Mouse (Mus musculus): Measurements from ENCODE around the gene Krtap16-3. TPM values are rescaled to one million over a fixed set of nuclear protein-coding genes. Genes with fewer than 3 reads are reported as not detected.

The Krtap16-3 gene
- not detected in 2 replicates for polyA plus RNA-seq (2014; fragmentation: Nextera tagmentation; extraction: Ambion mirVana)

DNA sequence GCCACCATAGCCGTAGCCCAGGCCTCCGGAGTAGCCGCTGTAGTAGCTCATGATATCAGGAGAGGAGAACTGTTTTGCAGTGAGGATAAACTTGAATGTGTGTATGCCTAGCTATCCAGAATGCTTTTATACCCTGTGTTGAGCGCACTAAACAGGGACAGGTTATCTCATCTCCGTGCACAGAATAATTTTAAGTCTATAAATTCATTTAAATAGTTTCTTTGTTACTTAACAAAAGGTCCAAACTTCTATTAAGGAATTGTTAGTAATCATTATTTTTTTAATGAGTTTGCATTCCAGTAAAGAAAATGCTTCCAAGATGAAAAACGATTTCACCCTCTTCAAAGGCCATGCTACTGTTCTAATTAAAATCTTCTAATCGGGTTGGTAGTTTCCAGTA lies at the start of gene Krtap16-3:
Gene Krtap16-3, minus strand, starts transcription at position 101 of the 400 bp plus-strand sequence.
- WGBS: 90% methylated on average over 7 of the region's 7 CpGs
- no peak within 1 kb of the TSS for H3K9ac ChIP-seq (ENCODE audit: low read length)
- DNase-seq (ENCODE audit: low spot score) (no peak), ATAC-seq (ENCODE audit: insufficient number of reproducible peaks, low FRiP score, low TSS enrichment, low read depth) (no peak)
- no peak within 1 kb of the TSS for H3K4me2 ChIP-seq (ENCODE audit: low read depth, severe bottlenecking)
- H3K4me1 ChIP-seq (ENCODE audit: control insufficient read depth, insufficient read depth, low read length): no peaks in the 10 kb centered on the region
- H3K9me3 ChIP-seq (ENCODE audit: control insufficient read depth, low read length): no peaks in the 10 kb centered on the region
- no peaks in the 10 kb centered on the region for H3K27me3 ChIP-seq (ENCODE audit: control insufficient read depth, insufficient read depth, low read length)
- no peak within 1 kb of the TSS for H3K27ac ChIP-seq (replicated peaks; ENCODE audit: low read depth, low read length)
- H3K36me3 ChIP-seq (ENCODE audit: control insufficient read depth, insufficient read depth, low read length): no peaks in the 10 kb centered on the region
- no peak within 1 kb of the TSS for H3K4me3 ChIP-seq (ENCODE audit: low read depth, low read length)

GRCm38 (mm10) chr16:89010659-89011058 lies 48.0 kb upstream of the Krtap16-3 start, which contains the start of gene Krtap22-2:
Gene Krtap22-2 (minus strand): TSS chr16:89010759.
- Histone ChIP-seq H3K4me3 (ENCODE audit: low read depth, low read length) (no peak within 1 kb of the TSS), H3K9me3 (ENCODE audit: control insufficient read depth, low read length) (no peaks in the 10 kb centered on the region), H3K4me1 (ENCODE audit: control insufficient read depth, insufficient read depth, low read length) (no peaks in the 10 kb centered on the region), H3K4me2 (ENCODE audit: low read depth, severe bottlenecking) (no peak within 1 kb of the TSS), H3K36me3 (ENCODE audit: control insufficient read depth, insufficient read depth, low read length) (no peaks in the 10 kb centered on the region), H3K9ac (ENCODE audit: low read length) (no peak within 1 kb of the TSS), H3K27ac (replicated peaks; ENCODE audit: low read depth, low read length) (no peak within 1 kb of the TSS), H3K27me3 (ENCODE audit: control insufficient read depth, insufficient read depth, low read length) (no peaks in the 10 kb centered on the region)
- WGBS: 81% methylated on average over 5 of the region's 5 CpGs
- DNase-seq (ENCODE audit: low spot score) (no peak), ATAC-seq (ENCODE audit: insufficient number of reproducible peaks, low FRiP score, low TSS enrichment, low read depth) (no peak)

GRCm38 (mm10) chr16:88941106-88941505 lies 21.6 kb downstream of the Krtap16-3 start:
- WGBS: 84% methylated on average over 6 of the region's 6 CpGs
- no peaks in the 10 kb centered on the region for H3K36me3 ChIP-seq (ENCODE audit: control insufficient read depth, insufficient read depth, low read length)
- no peak overlapping the region for H3K4me3 ChIP-seq (ENCODE audit: low read depth, low read length)
- ATAC-seq (ENCODE audit: insufficient number of reproducible peaks, low FRiP score, low TSS enrichment, low read depth) (no peak), DNase-seq (ENCODE audit: low spot score) (no peak)
- H3K9me3 ChIP-seq (ENCODE audit: control insufficient read depth, low read length): no peaks in the 10 kb centered on the region
- H3K4me1 ChIP-seq (ENCODE audit: control insufficient read depth, insufficient read depth, low read length): no peaks in the 10 kb centered on the region
- H3K27me3 ChIP-seq (ENCODE audit: control insufficient read depth, insufficient read depth, low read length): no peaks in the 10 kb centered on the region
- no peak overlapping the region for H3K27ac ChIP-seq (replicated peaks; ENCODE audit: low read depth, low read length)
- H3K4me2 ChIP-seq (ENCODE audit: low read depth, severe bottlenecking): no peak overlapping the region
- no peak overlapping the region for H3K9ac ChIP-seq (ENCODE audit: low read length)

DNA sequence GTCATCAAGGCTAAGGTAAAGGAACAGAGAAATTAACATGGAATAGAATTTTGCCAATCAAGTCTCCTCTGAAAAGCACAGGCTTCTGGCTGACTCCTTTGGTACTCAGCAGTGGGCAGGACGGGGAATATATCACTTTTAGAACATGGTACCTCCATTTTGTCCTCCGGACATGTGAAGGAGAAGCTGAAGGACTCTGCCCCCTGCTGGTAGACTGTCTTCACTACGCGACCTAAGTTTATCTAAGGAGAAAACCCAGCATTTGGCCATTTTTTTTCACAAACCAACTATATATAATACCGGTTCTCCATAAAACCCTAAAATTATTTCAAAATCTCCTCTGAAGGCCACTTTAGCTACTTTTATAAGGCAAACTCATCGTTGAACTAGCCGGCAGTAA lies 24.4 kb downstream of the Krtap16-3 start:
- no peak overlapping the region for H3K4me2 ChIP-seq (ENCODE audit: low read depth, severe bottlenecking)
- no peaks in the 10 kb centered on the region for H3K4me1 ChIP-seq (ENCODE audit: control insufficient read depth, insufficient read depth, low read length)
- WGBS: 70% methylated on average over 7 of the region's 7 CpGs
- H3K9ac ChIP-seq (ENCODE audit: low read length): no peak overlapping the region
- H3K27me3 ChIP-seq (ENCODE audit: control insufficient read depth, insufficient read depth, low read length): no peaks in the 10 kb centered on the region
- H3K4me3 ChIP-seq (ENCODE audit: low read depth, low read length): no peak overlapping the region
- H3K36me3 ChIP-seq (ENCODE audit: control insufficient read depth, insufficient read depth, low read length): no peaks in the 10 kb centered on the region
- no peak overlapping the region for H3K27ac ChIP-seq (replicated peaks; ENCODE audit: low read depth, low read length)
- DNase-seq (ENCODE audit: low spot score) (peak; percentile 65), ATAC-seq (ENCODE audit: insufficient number of reproducible peaks, low FRiP score, low TSS enrichment, low read depth) (no peak)
- H3K9me3 ChIP-seq (ENCODE audit: control insufficient read depth, low read length): no peaks in the 10 kb centered on the region

DNA sequence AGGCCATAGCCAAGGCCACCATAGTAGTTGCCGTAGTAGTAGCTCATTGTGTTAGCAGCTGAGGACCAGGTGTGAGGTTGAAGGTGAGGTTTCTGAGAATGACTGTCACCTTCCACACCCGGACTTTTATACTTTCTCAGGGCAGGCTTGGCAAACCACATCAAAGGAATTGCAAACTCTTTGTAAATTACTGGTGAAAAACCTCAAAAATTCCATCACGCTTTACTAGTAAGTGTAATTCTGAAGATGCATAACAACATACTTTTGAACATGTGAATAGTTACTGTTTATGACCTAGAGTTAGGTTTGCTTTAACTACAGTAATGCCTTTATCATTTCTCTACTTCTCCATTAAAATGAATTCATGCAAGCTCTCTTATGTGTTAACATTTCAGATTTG lies 30.5 kb downstream of the Krtap16-3 start, which contains the start of gene Krtap19-9b:
Gene Krtap19-9b, minus strand, starts transcription at position 101 of the 400 bp plus-strand sequence.
- Histone ChIP-seq H3K9ac (ENCODE audit: low read length) (no peak within 1 kb of the TSS), H3K36me3 (ENCODE audit: control insufficient read depth, insufficient read depth, low read length) (no peaks in the 10 kb centered on the region), H3K9me3 (ENCODE audit: control insufficient read depth, low read length) (no peaks in the 10 kb centered on the region), H3K27ac (replicated peaks; ENCODE audit: low read depth, low read length) (no peak within 1 kb of the TSS), H3K4me1 (ENCODE audit: control insufficient read depth, insufficient read depth, low read length) (no peaks in the 10 kb centered on the region), H3K27me3 (ENCODE audit: control insufficient read depth, insufficient read depth, low read length) (no peaks in the 10 kb centered on the region), H3K4me3 (ENCODE audit: low read depth, low read length) (no peak within 1 kb of the TSS), H3K4me2 (ENCODE audit: low read depth, severe bottlenecking) (no peak within 1 kb of the TSS)
- no peak for ATAC-seq (ENCODE audit: insufficient number of reproducible peaks, low FRiP score, low TSS enrichment, low read depth)
- 86% methylated on average over 3 of the region's 3 CpGs for WGBS
- DNase-seq (ENCODE audit: low spot score): no peak

Other genes with a start within 250 kb of the Krtap16-3 start
- gene Krtap13-1, start 234.0 kb downstream of the Krtap16-3 start, polyA plus RNA-seq (2014; fragmentation: Nextera tagmentation; extraction: Ambion mirVana): not detected in 2 replicates
- not detected in 2 replicates for gene Krtap13, start 211.2 kb downstream of the Krtap16-3 start, polyA plus RNA-seq (2014; fragmentation: Nextera tagmentation; extraction: Ambion mirVana)
- gene 2310034C09Rik, start 204.0 kb downstream of the Krtap16-3 start, polyA plus RNA-seq (2014; fragmentation: Nextera tagmentation; extraction: Ambion mirVana): not detected in 2 replicates
- not detected in 2 replicates for gene 2310057N15Rik, start 188.7 kb downstream of the Krtap16-3 start, polyA plus RNA-seq (2014; fragmentation: Nextera tagmentation; extraction: Ambion mirVana)
- gene Gm5965, start 185.0 kb downstream of the Krtap16-3 start, polyA plus RNA-seq (2014; fragmentation: Nextera tagmentation; extraction: Ambion mirVana): not detected in 2 replicates
- gene Gm20741, start 150.7 kb downstream of the Krtap16-3 start, polyA plus RNA-seq (2014; fragmentation: Nextera tagmentation; extraction: Ambion mirVana): not detected in 2 replicates
- 0.23 TPM in 1 of 2 replicates, not detected in the other for gene Krtap15, start 142.7 kb downstream of the Krtap16-3 start, polyA plus RNA-seq (2014; fragmentation: Nextera tagmentation; extraction: Ambion mirVana)
- gene Krtap14, start 136.7 kb downstream of the Krtap16-3 start, polyA plus RNA-seq (2014; fragmentation: Nextera tagmentation; extraction: Ambion mirVana): not detected in 2 replicates
- not detected in 2 replicates for gene Krtap19-1, start 93.5 kb downstream of the Krtap16-3 start, polyA plus RNA-seq (2014; fragmentation: Nextera tagmentation; extraction: Ambion mirVana)
- not detected in 2 replicates for gene Krtap19-2, start 88.6 kb downstream of the Krtap16-3 start, polyA plus RNA-seq (2014; fragmentation: Nextera tagmentation; extraction: Ambion mirVana)
- gene Krtap19-3, start 84.8 kb downstream of the Krtap16-3 start, polyA plus RNA-seq (2014; fragmentation: Nextera tagmentation; extraction: Ambion mirVana): not detected in 2 replicates
- gene Krtap19-4, start 77.8 kb downstream of the Krtap16-3 start, polyA plus RNA-seq (2014; fragmentation: Nextera tagmentation; extraction: Ambion mirVana): not detected in 2 replicates
- not detected in 2 replicates for gene Krtap19-5, start 66.4 kb downstream of the Krtap16-3 start, polyA plus RNA-seq (2014; fragmentation: Nextera tagmentation; extraction: Ambion mirVana)
- gene Krtap19-9b, start 30.6 kb downstream of the Krtap16-3 start, polyA plus RNA-seq (2014; fragmentation: Nextera tagmentation; extraction: Ambion mirVana): not detected in 2 replicates
- gene Krtap22-2, start 47.9 kb upstream of the Krtap16-3 start, polyA plus RNA-seq (2014; fragmentation: Nextera tagmentation; extraction: Ambion mirVana): not detected in 2 replicates
- not detected in 2 replicates for gene Gm10229, start 52.4 kb upstream of the Krtap16-3 start, polyA plus RNA-seq (2014; fragmentation: Nextera tagmentation; extraction: Ambion mirVana)
- not detected in 2 replicates for gene Krtap6-1, start 68.8 kb upstream of the Krtap16-3 start, polyA plus RNA-seq (2014; fragmentation: Nextera tagmentation; extraction: Ambion mirVana)
- gene Gm10228, start 78.6 kb upstream of the Krtap16-3 start, polyA plus RNA-seq (2014; fragmentation: Nextera tagmentation; extraction: Ambion mirVana): not detected in 2 replicates
- gene Krtap6-5, start 85.0 kb upstream of the Krtap16-3 start, polyA plus RNA-seq (2014; fragmentation: Nextera tagmentation; extraction: Ambion mirVana): not detected in 2 replicates
- not detected in 2 replicates for gene 1110025L11Rik, start 101.1 kb upstream of the Krtap16-3 start, polyA plus RNA-seq (2014; fragmentation: Nextera tagmentation; extraction: Ambion mirVana)
- not detected in 2 replicates for gene Krtap6-3, start 121.1 kb upstream of the Krtap16-3 start, polyA plus RNA-seq (2014; fragmentation: Nextera tagmentation; extraction: Ambion mirVana)
- gene Gm6358, start 178.0 kb upstream of the Krtap16-3 start, polyA plus RNA-seq (2014; fragmentation: Nextera tagmentation; extraction: Ambion mirVana): not detected in 2 replicates
- gene Gm10061, start 188.2 kb upstream of the Krtap16-3 start, polyA plus RNA-seq (2014; fragmentation: Nextera tagmentation; extraction: Ambion mirVana): not detected in 2 replicates
- not detected in 2 replicates for gene Gm9789, start 195.1 kb upstream of the Krtap16-3 start, polyA plus RNA-seq (2014; fragmentation: Nextera tagmentation; extraction: Ambion mirVana)
- not detected in 2 replicates for gene Gm7735, start 206.6 kb upstream of the Krtap16-3 start, polyA plus RNA-seq (2014; fragmentation: Nextera tagmentation; extraction: Ambion mirVana)
- not detected in 2 replicates for gene 1110057P08Rik, start 211.9 kb upstream of the Krtap16-3 start, polyA plus RNA-seq (2014; fragmentation: Nextera tagmentation; extraction: Ambion mirVana)
- gene Krtap20-2, start 243.0 kb upstream of the Krtap16-3 start, polyA plus RNA-seq (2014; fragmentation: Nextera tagmentation; extraction: Ambion mirVana): not detected in 2 replicates